Mouse (Mus musculus): Measurements from ENCODE around the gene Gdf15. TPM values are rescaled to one million over a fixed set of nuclear protein-coding genes. Genes with fewer than 3 reads are reported as not detected.

The Gdf15 gene
- polyA plus RNA-seq, 1 experiment from 2014 or later: 0.10 TPM

- under 1% methylated on average over 60 of the region's 60 CpGs for WGBS
- Histone ChIP-seq H3K4me3 (ENCODE audit: low read depth, low read length) (peak within 1 kb of the TSS; percentile 67), H3K36me3 (ENCODE audit: control insufficient read depth, insufficient read depth, low read length) (no peaks in the 10 kb centered on the region; the same call in 1 of the 2 replicates), H3K27me3 (ENCODE audit: control insufficient read depth, insufficient read depth, low read length) (no peaks in the 10 kb centered on the region), H3K4me1 (ENCODE audit: control insufficient read depth, insufficient read depth, low read length) (peaks cover 5% of the 10 kb centered on the region), H3K9me3 (ENCODE audit: control insufficient read depth, low read length) (no peaks in the 10 kb centered on the region; the same call in 1 of the 2 replicates), H3K27ac (ENCODE audit: low read depth, low read length) (peak within 1 kb of the TSS; percentile 87), H3K4me2 (peak within 1 kb of the TSS; percentile 74), H3K9ac (ENCODE audit: low read length) (peak within 1 kb of the TSS; percentile 82)
- ATAC-seq (ENCODE audit: low FRiP score): peak; percentile 98
- peak; percentile 100 for DNase-seq (ENCODE audit: low spot score, missing footprints)
Observed at GRCm38 (mm10) chr8:70673079-70673856, 41.0 kb upstream of the Gdf15 start, which contains the start of gene Lsm4. Gene Lsm4 (plus strand): TSS chr8:70673248.

GRCm38 (mm10) chr8:70672325-70673078, 40.2 kb upstream of the Gdf15 start:
- ATAC-seq (ENCODE audit: low FRiP score): no peak
- H3K36me3 ChIP-seq (ENCODE audit: control insufficient read depth, insufficient read depth, low read length): no peaks in the 10 kb centered on the region; the same call in 1 of the 2 replicates
- WGBS: 38% methylated on average over 19 of the region's 19 CpGs
- H3K4me2 ChIP-seq: peak overlapping the region; percentile 41
- H3K4me1 ChIP-seq (ENCODE audit: control insufficient read depth, insufficient read depth, low read length): peaks cover 5% of the 10 kb centered on the region
- peak; percentile 90 for DNase-seq (ENCODE audit: low spot score, missing footprints)
- H3K27ac ChIP-seq (ENCODE audit: low read depth, low read length): peak overlapping the region; percentile 71
- H3K27me3 ChIP-seq (ENCODE audit: control insufficient read depth, insufficient read depth, low read length): no peaks in the 10 kb centered on the region
- H3K9ac ChIP-seq (ENCODE audit: low read length): peak overlapping the region; percentile 68
- no peaks in the 10 kb centered on the region; the same call in 1 of the 2 replicates for H3K9me3 ChIP-seq (ENCODE audit: control insufficient read depth, low read length)
- peak overlapping the region; percentile 24; the same call in 1 of the 2 replicates for H3K4me3 ChIP-seq (ENCODE audit: low read depth, low read length)

- no peaks in the 10 kb centered on the region for H3K27me3 ChIP-seq (ENCODE audit: control insufficient read depth, insufficient read depth, low read length)
- no peak for ATAC-seq (ENCODE audit: low FRiP score)
- H3K4me2 ChIP-seq: no peak overlapping the region
- H3K36me3 ChIP-seq (ENCODE audit: control insufficient read depth, insufficient read depth, low read length): no peaks in the 10 kb centered on the region; the same call in 1 of the 2 replicates
- H3K9me3 ChIP-seq (ENCODE audit: control insufficient read depth, low read length): no peaks in the 10 kb centered on the region; the same call in 1 of the 2 replicates
- no peak for DNase-seq (ENCODE audit: low spot score, missing footprints)
- WGBS: 63% methylated on average over 10 of the region's 10 CpGs
- no peak overlapping the region for H3K9ac ChIP-seq (ENCODE audit: low read length)
- H3K4me3 ChIP-seq (ENCODE audit: low read depth, low read length): no peak overlapping the region
- H3K27ac ChIP-seq (ENCODE audit: low read depth, low read length): no peak overlapping the region
- peaks cover 5% of the 10 kb centered on the region for H3K4me1 ChIP-seq (ENCODE audit: control insufficient read depth, insufficient read depth, low read length)
Observed at GRCm38 (mm10) chr8:70671615-70672324, 39.5 kb upstream of the Gdf15 start.

GRCm38 (mm10) chr8:70667071-70667470, 34.8 kb upstream of the Gdf15 start:
- no peak overlapping the region for H3K27ac ChIP-seq (ENCODE audit: low read depth, low read length)
- H3K4me3 ChIP-seq (ENCODE audit: low read depth, low read length): no peak overlapping the region
- H3K9ac ChIP-seq (ENCODE audit: low read length): no peak overlapping the region
- no peaks in the 10 kb centered on the region; the same call in 1 of the 2 replicates for H3K36me3 ChIP-seq (ENCODE audit: control insufficient read depth, insufficient read depth, low read length)
- 69% methylated on average over 5 of the region's 5 CpGs for WGBS
- H3K9me3 ChIP-seq (ENCODE audit: control insufficient read depth, low read length): no peaks in the 10 kb centered on the region; the same call in 1 of the 2 replicates
- H3K4me1 ChIP-seq (ENCODE audit: control insufficient read depth, insufficient read depth, low read length): no peaks in the 10 kb centered on the region
- ATAC-seq (ENCODE audit: low FRiP score): no peak
- no peaks in the 10 kb centered on the region for H3K27me3 ChIP-seq (ENCODE audit: control insufficient read depth, insufficient read depth, low read length)
- DNase-seq (ENCODE audit: low spot score, missing footprints): no peak
- no peak overlapping the region for H3K4me2 ChIP-seq

- Histone ChIP-seq H3K9me3 (ENCODE audit: control insufficient read depth, low read length) (no peaks in the 10 kb centered on the region; the same call in 1 of the 2 replicates), H3K36me3 (ENCODE audit: control insufficient read depth, insufficient read depth, low read length) (no peaks in the 10 kb centered on the region), H3K27me3 (ENCODE audit: control insufficient read depth, insufficient read depth, low read length) (no peaks in the 10 kb centered on the region), H3K4me3 (ENCODE audit: low read depth, low read length) (no peak overlapping the region), H3K27ac (ENCODE audit: low read depth, low read length) (no peak overlapping the region), H3K9ac (ENCODE audit: low read length) (no peak overlapping the region), H3K4me1 (ENCODE audit: control insufficient read depth, insufficient read depth, low read length) (no peaks in the 10 kb centered on the region), H3K4me2 (no peak overlapping the region)
- ATAC-seq (ENCODE audit: low FRiP score): no peak; the same call in 1 of the 2 replicates
- 86% methylated on average over 2 of the region's 2 CpGs for WGBS
- no peak for DNase-seq (ENCODE audit: low spot score, missing footprints)
Observed at GRCm38 (mm10) chr8:70665599-70665998, 33.3 kb upstream of the Gdf15 start.

GRCm38 (mm10) chr8:70664631-70665030, 32.4 kb upstream of the Gdf15 start:
- Histone ChIP-seq H3K4me3 (ENCODE audit: low read depth, low read length) (no peak overlapping the region), H3K27me3 (ENCODE audit: control insufficient read depth, insufficient read depth, low read length) (no peaks in the 10 kb centered on the region), H3K27ac (ENCODE audit: low read depth, low read length) (no peak overlapping the region), H3K4me1 (ENCODE audit: control insufficient read depth, insufficient read depth, low read length) (peaks cover 4% of the 10 kb centered on the region; the same call in 1 of the 2 replicates), H3K4me2 (no peak overlapping the region), H3K9ac (ENCODE audit: low read length) (no peak overlapping the region), H3K36me3 (ENCODE audit: control insufficient read depth, insufficient read depth, low read length) (no peaks in the 10 kb centered on the region), H3K9me3 (ENCODE audit: control insufficient read depth, low read length) (no peaks in the 10 kb centered on the region; the same call in 1 of the 2 replicates)
- DNase-seq (ENCODE audit: low spot score, missing footprints): no peak
- WGBS: 87% methylated on average over 3 of the region's 3 CpGs
- no peak for ATAC-seq (ENCODE audit: low FRiP score)

- Histone ChIP-seq H3K27me3 (ENCODE audit: control insufficient read depth, insufficient read depth, low read length) (no peaks in the 10 kb centered on the region), H3K4me2 (no peak overlapping the region), H3K9ac (ENCODE audit: low read length) (no peak overlapping the region), H3K4me3 (ENCODE audit: low read depth, low read length) (no peak overlapping the region), H3K9me3 (ENCODE audit: control insufficient read depth, low read length) (no peaks in the 10 kb centered on the region; the same call in 1 of the 2 replicates), H3K36me3 (ENCODE audit: control insufficient read depth, insufficient read depth, low read length) (no peaks in the 10 kb centered on the region), H3K27ac (ENCODE audit: low read depth, low read length) (no peak overlapping the region), H3K4me1 (ENCODE audit: control insufficient read depth, insufficient read depth, low read length) (peaks cover 8% of the 10 kb centered on the region)
- no peak for ATAC-seq (ENCODE audit: low FRiP score)
- no peak for DNase-seq (ENCODE audit: low spot score, missing footprints)
- WGBS: 53% methylated on average over 4 of the region's 4 CpGs
Observed at GRCm38 (mm10) chr8:70663691-70664090, 31.4 kb upstream of the Gdf15 start.

GRCm38 (mm10) chr8:70660273-70660725, 28.0 kb upstream of the Gdf15 start, which contains the start of gene Pgpep1:
Gene Pgpep1 (minus strand): TSS chr8:70660388.
- 2% methylated on average over 14 of the region's 14 CpGs for WGBS

More at GRCm38 (mm10) chr8:70660273-70660725, 28.0 kb upstream of the Gdf15 start, which contains the start of gene Pgpep1:
- ATAC-seq (ENCODE audit: low FRiP score) (peak; percentile 45), DNase-seq (ENCODE audit: low spot score, missing footprints) (peak; percentile 90)
- Histone ChIP-seq H3K27me3 (ENCODE audit: control insufficient read depth, insufficient read depth, low read length) (no peaks in the 10 kb centered on the region), H3K9ac (ENCODE audit: low read length) (peak within 1 kb of the TSS; percentile 82), H3K4me3 (ENCODE audit: low read depth, low read length) (peak within 1 kb of the TSS; percentile 79), H3K9me3 (ENCODE audit: control insufficient read depth, low read length) (no peaks in the 10 kb centered on the region), H3K4me1 (ENCODE audit: control insufficient read depth, insufficient read depth, low read length) (peaks cover 37% of the 10 kb centered on the region), H3K36me3 (ENCODE audit: control insufficient read depth, insufficient read depth, low read length) (no peaks in the 10 kb centered on the region), H3K4me2 (peak within 1 kb of the TSS; percentile 91), H3K27ac (ENCODE audit: low read depth, low read length) (peak within 1 kb of the TSS; percentile 48; the same call in 1 of the 2 replicates)

Data from midbrain, embryonic 11.5 days (tissue).